Mouse (Mus musculus): ENCODE data around the gene Med16. TPM values are rescaled to one million over a fixed set of nuclear protein-coding genes. Genes with fewer than 3 reads are reported as not detected.
A peak's percentile ranks its signal among the peaks of the same experiment; 100 is the strongest.

The Med16 gene
- polyA plus RNA-seq, 1 experiment from 2014 or later = 42.0 TPM

DNA sequence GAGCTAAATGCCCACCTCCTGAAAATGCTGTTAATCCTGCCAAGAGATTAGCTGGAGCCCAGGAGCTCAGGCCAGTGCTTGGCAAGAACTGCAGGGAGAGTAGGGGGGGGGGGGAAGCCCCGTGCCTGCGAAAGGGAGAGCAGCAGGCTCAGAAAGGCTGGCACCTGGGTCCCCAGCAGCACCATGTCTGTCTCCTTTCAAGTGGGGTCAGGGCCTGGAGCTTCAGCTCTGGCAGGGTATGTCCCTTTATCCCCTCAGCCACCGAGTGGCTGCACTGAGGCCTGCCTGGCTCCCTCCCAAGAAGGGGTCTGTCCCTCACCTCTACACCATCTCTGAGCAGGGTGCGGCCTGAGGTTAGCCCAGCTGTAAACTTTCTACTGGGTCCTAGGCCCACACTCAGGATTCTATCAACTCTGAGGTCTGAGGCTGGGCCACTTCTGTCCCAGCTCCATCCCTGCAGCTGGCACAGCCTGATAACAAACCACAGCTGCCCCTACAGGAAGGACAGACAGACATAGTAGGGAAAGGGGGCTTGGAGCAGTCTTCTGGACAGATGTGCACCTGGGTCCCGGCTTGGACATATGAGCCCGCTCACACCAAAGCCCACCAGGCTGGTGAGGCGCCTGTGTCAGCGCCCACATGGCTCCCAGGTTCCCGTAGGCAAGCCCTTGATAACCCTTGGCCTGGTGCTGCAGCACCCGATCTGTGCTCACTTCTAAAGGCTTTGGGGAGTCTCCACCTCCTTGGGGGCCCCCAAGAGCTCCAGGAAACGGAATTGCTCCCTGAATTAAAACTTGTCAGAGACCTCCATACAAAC, 5.6 kb upstream of the Med16 start:
- Histone ChIP-seq H3K36me3 (replicated peaks; ENCODE audit: control insufficient read depth, insufficient read depth) (peaks cover 16% of the 10 kb centered on the region), H3K9me3 (ENCODE audit: control insufficient read depth, low read length) (no peaks in the 10 kb centered on the region), H3K4me2 (replicated peaks) (no peak overlapping the region), H3K4me1 (replicated peaks; ENCODE audit: control insufficient read depth, insufficient read depth, low read length) (peaks cover 24% of the 10 kb centered on the region), H3K4me3 (replicated peaks; ENCODE audit: low read length) (no peak overlapping the region), H3K27me3 (ENCODE audit: control insufficient read depth, insufficient read depth, low read length) (peaks cover 20% of the 10 kb centered on the region), H3K27ac (no peak overlapping the region), H3K9ac (peak overlapping the region; percentile 32)
- DNase-seq (ENCODE audit: low spot score) (no peak), ATAC-seq (ENCODE audit: low FRiP score) (no peak)
- WGBS = 68% methylated on average over 11 of the region's 11 CpGs

DNA sequence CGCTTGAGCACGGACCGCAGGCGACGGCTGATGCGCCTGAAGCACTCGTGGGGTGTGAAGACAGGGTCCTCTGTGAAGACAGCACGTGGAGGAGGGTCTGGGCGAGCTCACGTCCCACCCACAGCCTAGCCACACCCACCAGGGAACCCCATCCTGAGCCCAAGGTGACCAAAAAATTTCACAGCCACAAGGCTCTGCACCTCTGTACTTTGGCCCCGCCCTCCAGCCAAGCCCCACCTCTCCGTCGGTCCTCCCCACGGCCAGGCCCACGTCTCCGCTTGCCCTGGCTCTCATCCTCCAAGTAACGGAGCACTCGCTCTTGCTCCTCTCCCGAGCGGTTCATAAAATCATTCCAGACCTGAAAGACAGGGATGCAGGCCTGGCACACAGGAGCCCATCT, 3.7 kb upstream of the Med16 start:
- H3K9ac ChIP-seq = no peak overlapping the region
- H3K4me3 ChIP-seq (replicated peaks; ENCODE audit: low read length) = no peak overlapping the region
- no peak for ATAC-seq (ENCODE audit: low FRiP score)
- H3K9me3 ChIP-seq (ENCODE audit: control insufficient read depth, low read length) = no peaks in the 10 kb centered on the region
- H3K27ac ChIP-seq = no peak overlapping the region
- peaks cover under 1% of the 10 kb centered on the region; the same call in 1 of the 2 replicates for H3K27me3 ChIP-seq (ENCODE audit: control insufficient read depth, insufficient read depth, low read length)
- no peak for DNase-seq (ENCODE audit: low spot score)
- H3K36me3 ChIP-seq (replicated peaks; ENCODE audit: control insufficient read depth, insufficient read depth) = peaks cover 16% of the 10 kb centered on the region
- WGBS = 69% methylated on average over 20 of the region's 20 CpGs
- peaks cover 29% of the 10 kb centered on the region for H3K4me1 ChIP-seq (replicated peaks; ENCODE audit: control insufficient read depth, insufficient read depth, low read length)
- H3K4me2 ChIP-seq (replicated peaks) = no peak overlapping the region

DNA sequence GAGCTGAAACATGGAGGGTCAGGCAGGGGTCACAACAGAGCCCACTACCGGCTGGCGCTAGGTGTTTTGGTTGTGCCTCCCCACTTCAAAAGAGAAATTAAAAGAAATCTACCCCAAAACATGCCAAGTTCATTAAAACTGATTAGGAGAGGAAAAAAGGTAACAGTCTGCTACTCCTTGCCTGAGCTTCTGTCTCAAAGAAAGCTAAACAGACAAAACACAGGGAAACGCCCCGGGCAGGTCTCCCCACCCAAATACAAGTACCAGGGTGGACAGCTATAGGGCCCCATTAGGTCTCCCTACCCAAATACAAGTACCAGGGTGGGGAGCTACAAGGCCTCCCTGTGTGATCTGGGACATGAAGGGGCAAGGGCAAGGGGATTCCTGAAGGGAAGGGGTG, 1.8 kb upstream of the Med16 start, which contains the start of gene Gm26602:
Gene Gm26602, plus strand, starts transcription at position 301 of the 400 bp plus-strand sequence.
- ATAC-seq (ENCODE audit: low FRiP score) (no peak), DNase-seq (ENCODE audit: low spot score) (no peak)
- Histone ChIP-seq H3K4me2 (replicated peaks) (peak within 1 kb of the TSS; percentile 42; the same call in 1 of the 2 replicates), H3K36me3 (replicated peaks; ENCODE audit: control insufficient read depth, insufficient read depth) (peaks cover 23% of the 10 kb centered on the region), H3K9me3 (ENCODE audit: control insufficient read depth, low read length) (no peaks in the 10 kb centered on the region), H3K4me1 (replicated peaks; ENCODE audit: control insufficient read depth, insufficient read depth, low read length) (peaks cover 20% of the 10 kb centered on the region), H3K27me3 (ENCODE audit: control insufficient read depth, insufficient read depth, low read length) (no peaks in the 10 kb centered on the region), H3K9ac (peak within 1 kb of the TSS; percentile 83), H3K27ac (peak within 1 kb of the TSS; percentile 98), H3K4me3 (replicated peaks; ENCODE audit: low read length) (no peak within 1 kb of the TSS)
- WGBS = 95% methylated on average over 4 of the region's 4 CpGs

DNA sequence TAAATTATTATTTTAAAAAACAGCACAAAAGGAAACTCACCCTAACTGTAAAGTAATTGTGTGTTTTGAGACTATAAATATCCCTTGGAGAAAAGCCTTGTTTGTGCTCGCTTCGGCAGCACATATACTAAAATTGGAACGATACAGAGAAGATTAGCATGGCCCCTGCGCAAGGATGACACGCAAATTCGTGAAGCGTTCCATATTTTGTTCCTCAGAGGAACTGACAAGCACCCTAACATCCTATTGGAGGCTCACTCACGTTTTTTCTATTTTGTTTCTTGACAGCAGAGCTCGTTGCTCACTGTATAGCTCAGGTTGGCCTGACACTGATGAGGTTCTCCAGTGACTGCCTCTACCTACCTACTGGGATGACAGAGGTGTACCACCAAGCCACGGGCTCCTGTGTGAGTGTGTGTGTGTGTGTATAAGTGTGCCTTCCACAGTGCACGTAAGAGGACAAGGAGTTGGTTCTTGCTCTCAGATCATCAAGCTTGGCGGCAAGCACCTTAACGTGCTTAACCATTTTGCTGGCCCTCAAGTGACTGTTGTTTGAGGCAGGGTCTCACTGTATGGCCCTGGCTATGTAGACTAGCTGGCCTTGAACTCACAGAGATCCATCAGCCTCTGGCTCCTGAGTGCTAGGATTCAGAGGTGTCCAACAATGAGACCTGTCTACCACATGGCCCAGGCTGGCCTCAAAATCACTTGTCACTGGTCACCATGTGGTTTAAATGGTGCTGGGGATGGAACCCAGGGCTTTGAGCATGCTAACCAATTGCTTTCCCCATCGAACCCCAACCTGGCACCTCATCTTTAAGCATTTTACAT, 584 bp upstream of the Med16 start:
- H3K36me3 ChIP-seq (replicated peaks; ENCODE audit: control insufficient read depth, insufficient read depth) = peaks cover 35% of the 10 kb centered on the region

DNA sequence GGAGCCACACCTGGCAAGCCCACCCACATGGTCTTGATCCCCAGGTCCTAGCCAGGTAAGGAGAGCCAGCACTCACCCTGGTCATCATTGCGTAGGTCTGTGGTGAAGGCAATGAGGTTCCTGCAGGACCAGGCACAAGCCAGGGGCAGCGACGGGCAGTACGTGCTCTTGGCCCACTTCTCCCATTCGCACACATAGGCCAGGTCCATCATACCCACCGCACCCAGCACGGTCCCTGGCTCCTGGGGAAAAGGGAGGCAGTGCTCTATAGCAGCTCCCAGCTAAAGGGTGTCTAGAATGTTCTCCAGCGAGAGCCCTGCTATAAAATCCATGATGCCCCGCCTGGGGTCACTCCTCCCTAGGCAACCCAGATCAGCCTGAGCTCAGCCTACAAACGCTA, 1.3 kb downstream of the Med16 start:
- no peak for ATAC-seq (ENCODE audit: low FRiP score)
- H3K9ac ChIP-seq = no peak overlapping the region
- H3K27me3 ChIP-seq (ENCODE audit: control insufficient read depth, insufficient read depth, low read length) = no peaks in the 10 kb centered on the region
- peaks cover 11% of the 10 kb centered on the region for H3K4me1 ChIP-seq (replicated peaks; ENCODE audit: control insufficient read depth, insufficient read depth, low read length)
- H3K27ac ChIP-seq = no peak overlapping the region
- 0 out of 2 replicates have a peak overlapping the region, but pooled peaks have one; percentile 4 for H3K4me2 ChIP-seq (replicated peaks)
- peaks cover 52% of the 10 kb centered on the region for H3K36me3 ChIP-seq (replicated peaks; ENCODE audit: control insufficient read depth, insufficient read depth)
- no peaks in the 10 kb centered on the region for H3K9me3 ChIP-seq (ENCODE audit: control insufficient read depth, low read length)
- H3K4me3 ChIP-seq (replicated peaks; ENCODE audit: low read length) = no peak overlapping the region
- WGBS = 95% methylated on average over 10 of the region's 10 CpGs
- no peak for DNase-seq (ENCODE audit: low spot score)

More for the DNA sequence above, 584 bp upstream of the Med16 start:
- DNase-seq (ENCODE audit: low spot score) (no peak), ATAC-seq (ENCODE audit: low FRiP score) (peak; percentile 38; the same call in 1 of the 2 replicates)
- peaks cover 14% of the 10 kb centered on the region for H3K4me1 ChIP-seq (replicated peaks; ENCODE audit: control insufficient read depth, insufficient read depth, low read length)
- H3K27ac ChIP-seq = peak overlapping the region; percentile 98
- H3K9ac ChIP-seq = peak overlapping the region; percentile 83
- 21% methylated on average over 14 of the region's 14 CpGs for whole genome bisulfite sequencing
- H3K4me2 ChIP-seq (replicated peaks) = peak overlapping the region; percentile 42
- no peaks in the 10 kb centered on the region for H3K9me3 ChIP-seq (ENCODE audit: control insufficient read depth, low read length)
- peak overlapping the region; percentile 54 for H3K4me3 ChIP-seq (replicated peaks; ENCODE audit: low read length)
- no peaks in the 10 kb centered on the region for H3K27me3 ChIP-seq (ENCODE audit: control insufficient read depth, insufficient read depth, low read length)

DNA sequence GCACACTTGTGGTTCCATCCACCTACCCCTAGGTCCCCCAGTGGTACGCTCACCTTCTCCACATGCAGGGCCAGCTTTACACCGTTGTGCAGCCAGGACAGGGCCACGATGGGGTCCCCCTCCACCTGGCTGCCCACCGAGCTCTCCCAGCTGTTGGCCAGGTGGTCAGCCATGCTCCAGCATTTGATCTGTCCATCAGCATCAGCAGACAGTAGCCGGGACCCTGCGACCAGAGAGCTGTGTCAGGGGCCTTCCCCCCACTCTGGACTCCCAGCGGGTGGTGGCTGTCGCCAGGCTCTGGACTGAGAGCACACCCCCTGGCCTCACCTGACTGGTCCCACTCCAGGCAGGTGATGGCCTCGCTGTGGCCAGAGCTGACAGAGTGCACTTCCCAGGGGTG, 2.0 kb downstream of the Med16 start:
- Histone ChIP-seq H3K4me1 (replicated peaks; ENCODE audit: control insufficient read depth, insufficient read depth, low read length) (peaks cover 11% of the 10 kb centered on the region), H3K27ac (no peak overlapping the region), H3K9me3 (ENCODE audit: control insufficient read depth, low read length) (no peaks in the 10 kb centered on the region), H3K4me2 (replicated peaks) (no peak overlapping the region), H3K27me3 (ENCODE audit: control insufficient read depth, insufficient read depth, low read length) (no peaks in the 10 kb centered on the region), H3K9ac (no peak overlapping the region), H3K36me3 (replicated peaks; ENCODE audit: control insufficient read depth, insufficient read depth) (peaks cover 56% of the 10 kb centered on the region), H3K4me3 (replicated peaks; ENCODE audit: low read length) (no peak overlapping the region)
- ATAC-seq (ENCODE audit: low FRiP score) (no peak), DNase-seq (ENCODE audit: low spot score) (no peak)
- WGBS = 92% methylated on average over 9 of the region's 9 CpGs

DNA sequence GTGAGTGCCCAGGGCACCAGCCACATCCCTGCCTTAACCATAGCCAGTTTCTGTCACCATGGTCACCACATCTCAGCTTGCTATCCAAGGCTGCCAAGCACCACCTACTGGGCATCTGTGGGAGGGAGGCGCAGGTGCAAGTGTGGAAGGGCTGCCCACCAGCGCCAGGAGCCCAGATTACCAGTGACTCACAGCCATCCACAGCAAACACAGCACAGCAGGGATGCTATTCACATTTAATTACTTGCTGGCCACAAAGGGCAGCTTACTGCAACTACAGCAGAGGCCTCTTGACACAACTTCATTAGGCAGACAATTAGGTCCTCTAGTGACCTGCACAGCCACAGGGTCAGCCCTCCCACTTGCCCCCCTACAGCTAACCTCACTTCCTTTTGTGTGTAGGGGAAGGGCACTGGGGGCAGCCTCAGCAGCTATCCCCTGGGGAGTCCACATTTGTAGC, 7.7 kb downstream of the Med16 start:
- no peak overlapping the region for H3K4me3 ChIP-seq (replicated peaks; ENCODE audit: low read length)
- H3K27ac ChIP-seq = peak overlapping the region; percentile 20; the same call in 1 of the 2 replicates
- H3K36me3 ChIP-seq (replicated peaks; ENCODE audit: control insufficient read depth, insufficient read depth) = peaks cover 80% of the 10 kb centered on the region
- H3K9ac ChIP-seq = 0 out of 2 replicates have a peak overlapping the region, but pooled peaks have one; percentile 8
- peaks cover 8% of the 10 kb centered on the region; the same call in 1 of the 2 replicates for H3K4me1 ChIP-seq (replicated peaks; ENCODE audit: control insufficient read depth, insufficient read depth, low read length)
- H3K27me3 ChIP-seq (ENCODE audit: control insufficient read depth, insufficient read depth, low read length) = no peaks in the 10 kb centered on the region
- no peak overlapping the region for H3K4me2 ChIP-seq (replicated peaks)
- no peaks in the 10 kb centered on the region for H3K9me3 ChIP-seq (ENCODE audit: control insufficient read depth, low read length)
- peak; percentile 59 for ATAC-seq (ENCODE audit: low FRiP score)
- DNase-seq (ENCODE audit: low spot score) = no peak
- WGBS = 16% methylated on average over 2 of the region's 2 CpGs

DNA sequence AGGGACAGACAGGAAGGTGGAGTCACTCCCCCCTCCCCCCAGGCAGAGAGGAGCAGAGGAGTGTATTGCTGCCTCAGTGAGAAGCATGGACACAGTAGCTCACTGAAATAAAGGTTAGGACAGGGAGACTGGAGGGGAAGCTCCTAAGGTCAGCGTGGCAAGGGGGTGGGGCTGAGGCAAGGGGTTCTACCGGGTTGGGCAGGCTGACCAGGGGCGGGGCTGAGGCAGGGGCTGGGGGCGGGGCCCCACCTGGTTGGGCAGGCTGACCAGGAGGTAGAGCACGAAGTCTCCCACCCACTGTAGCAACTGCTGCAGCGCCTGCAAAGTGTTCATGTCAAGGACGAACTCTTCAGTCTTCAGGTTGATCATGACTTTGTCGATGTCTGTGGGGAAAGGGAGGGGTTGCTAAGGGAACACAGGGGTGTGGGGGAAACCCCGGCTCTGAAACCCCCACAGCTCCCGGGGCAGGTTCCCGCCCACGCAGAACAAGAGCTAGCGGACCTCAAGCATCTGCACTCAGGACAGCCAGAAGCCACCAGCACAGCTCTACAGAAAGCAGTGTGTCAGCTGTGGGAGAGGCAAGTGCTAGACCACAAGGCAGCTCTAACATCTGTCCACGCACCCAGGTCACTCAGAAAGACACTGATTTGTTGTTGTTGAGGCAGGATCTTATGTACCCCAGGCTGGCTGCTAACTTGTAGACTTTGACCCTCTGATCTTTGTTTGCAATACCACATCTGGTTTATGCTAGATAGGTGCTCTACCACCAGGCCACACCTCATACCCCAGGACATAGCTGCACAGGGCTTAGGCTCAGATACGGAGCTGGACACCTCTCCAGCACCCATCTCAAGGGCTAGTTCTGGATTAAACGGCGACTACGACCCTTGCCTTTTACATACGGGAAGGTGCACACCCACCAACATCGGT, 11.1 kb downstream of the Med16 start:
- no peak overlapping the region for H3K27ac ChIP-seq
- H3K4me2 ChIP-seq (replicated peaks) = no peak overlapping the region
- ATAC-seq (ENCODE audit: low FRiP score) (no peak), DNase-seq (ENCODE audit: low spot score) (no peak)
- peaks cover 65% of the 10 kb centered on the region for H3K36me3 ChIP-seq (replicated peaks; ENCODE audit: control insufficient read depth, insufficient read depth)
- no peak overlapping the region; the same call in 1 of the 2 replicates for H3K9ac ChIP-seq
- H3K4me3 ChIP-seq (replicated peaks; ENCODE audit: low read length) = no peak overlapping the region
- no peaks in the 10 kb centered on the region for H3K9me3 ChIP-seq (ENCODE audit: control insufficient read depth, low read length)
- 56% methylated on average over 20 of the region's 20 CpGs for WGBS
- H3K27me3 ChIP-seq (ENCODE audit: control insufficient read depth, insufficient read depth, low read length) = no peaks in the 10 kb centered on the region
- H3K4me1 ChIP-seq (replicated peaks; ENCODE audit: control insufficient read depth, insufficient read depth, low read length) = peaks cover 8% of the 10 kb centered on the region; the same call in 1 of the 2 replicates

All from hindbrain, embryonic 14.5 days (tissue).